Mouse (Mus musculus): Measurements from ENCODE around the gene Csad.

Csad gene

GRCm38 (mm10) chr15:102150301-102151135 is 54.0 kb downstream of the Csad start, which contains the start of gene Soat2:
Soat2 (plus strand) TSS chr15:102150526.
- Histone ChIP-seq H3K9me3 (ENCODE audit: low read length) (no peaks in the 10 kb centered on the region), H3K4me3 (replicated peaks; ENCODE audit: low read length) (peak within 1 kb of the TSS; percentile 65), H3K36me3 (ENCODE audit: insufficient read depth, low read length) (no peaks in the 10 kb centered on the region), H3K4me1 (replicated peaks; ENCODE audit: low read depth, low read length) (peaks cover 41% of the 10 kb centered on the region), H3K27me3 (ENCODE audit: insufficient read depth, low read length) (peaks cover 26% of the 10 kb centered on the region)
- no peak for TF ChIP-seq POU5F1 (IDR thresholded peaks at IDR 0.05; ENCODE audit: borderline replicate concordance, low read length)
- TF ChIP-seq CTCF (conservative IDR thresholded peaks at IDR 0.05; ENCODE audit: low read length) = no peak
- no peak for TF ChIP-seq NANOG (IDR thresholded peaks at IDR 0.05; ENCODE audit: borderline replicate concordance, low read length)

DNA sequence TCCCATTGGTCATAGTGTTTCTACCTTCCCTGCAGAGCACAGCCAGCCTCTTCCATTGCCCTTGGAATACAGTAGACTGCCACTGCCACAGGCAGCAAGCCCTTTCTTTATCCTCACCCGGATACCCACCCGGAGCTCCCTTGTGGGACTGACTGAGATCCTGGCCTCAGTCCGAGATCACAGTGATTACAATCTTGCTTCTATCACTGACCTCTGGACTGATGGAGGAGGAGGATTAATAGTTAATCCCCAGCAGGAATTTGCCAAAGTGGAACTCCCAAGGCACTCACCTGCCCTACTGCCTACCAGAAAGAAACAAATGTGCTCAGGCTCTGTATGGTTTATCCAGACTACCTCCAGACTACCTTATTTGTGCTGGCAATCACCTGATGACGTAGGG is 55.0 kb downstream of the Csad start:
- peaks cover 50% of the 10 kb centered on the region for H3K4me1 ChIP-seq (replicated peaks; ENCODE audit: low read depth, low read length)
- H3K36me3 ChIP-seq (ENCODE audit: insufficient read depth, low read length) = no peaks in the 10 kb centered on the region
- peaks cover 36% of the 10 kb centered on the region for H3K27me3 ChIP-seq (ENCODE audit: insufficient read depth, low read length)
- H3K4me3 ChIP-seq (replicated peaks; ENCODE audit: low read length) = no peak overlapping the region
- H3K9me3 ChIP-seq (ENCODE audit: low read length) = no peaks in the 10 kb centered on the region
- TF ChIP-seq POU5F1 (IDR thresholded peaks at IDR 0.05; ENCODE audit: borderline replicate concordance, low read length) = no peak
- no peak for TF ChIP-seq CTCF (conservative IDR thresholded peaks at IDR 0.05; ENCODE audit: low read length)
- no peak for TF ChIP-seq NANOG (IDR thresholded peaks at IDR 0.05; ENCODE audit: borderline replicate concordance, low read length)

DNA sequence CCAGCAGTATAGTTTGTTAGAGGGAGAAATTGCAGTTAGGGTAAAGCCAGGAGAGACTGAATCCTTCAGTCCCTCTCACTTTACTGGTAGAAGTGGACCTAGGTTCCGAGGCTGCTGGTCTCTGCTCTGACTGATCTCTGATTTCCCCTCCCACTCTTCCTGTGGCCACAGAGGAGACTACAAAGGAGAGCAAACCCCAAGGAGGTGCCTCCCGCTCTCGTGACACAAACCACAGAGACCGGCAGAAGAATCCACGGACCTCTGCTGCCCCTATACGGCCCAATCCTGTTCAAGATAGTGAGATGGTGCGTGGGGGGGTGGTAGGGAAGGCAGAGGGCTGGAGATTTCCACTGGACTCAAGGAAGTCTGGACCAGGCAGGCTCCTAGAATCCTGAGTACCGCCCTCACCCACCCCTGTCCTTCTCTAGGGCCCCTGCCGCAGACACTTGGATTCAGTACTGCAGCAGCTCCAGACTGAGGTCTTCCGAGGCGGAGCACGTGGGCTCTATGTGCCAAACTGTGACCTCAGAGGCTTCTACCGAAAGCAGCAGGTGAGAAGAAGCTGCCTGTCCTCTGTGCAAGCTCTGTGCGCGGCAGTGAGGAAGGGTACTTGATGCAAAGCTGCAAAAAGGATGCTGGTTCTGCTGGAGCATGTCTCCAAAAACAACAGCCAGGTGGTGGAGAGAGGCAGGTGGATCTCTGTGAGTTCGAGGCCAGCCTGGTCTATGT is 56.7 kb downstream of the Csad start:
- no peaks in the 10 kb centered on the region for H3K36me3 ChIP-seq (ENCODE audit: insufficient read depth, low read length)
- no peak overlapping the region for H3K4me3 ChIP-seq (replicated peaks; ENCODE audit: low read length)
- H3K9me3 ChIP-seq (ENCODE audit: low read length) = no peaks in the 10 kb centered on the region
- peaks cover 52% of the 10 kb centered on the region for H3K27me3 ChIP-seq (ENCODE audit: insufficient read depth, low read length)
- TF ChIP-seq NANOG (IDR thresholded peaks at IDR 0.05; ENCODE audit: borderline replicate concordance, low read length) = no peak
- no peak for TF ChIP-seq CTCF (conservative IDR thresholded peaks at IDR 0.05; ENCODE audit: low read length)
- TF ChIP-seq POU5F1 (IDR thresholded peaks at IDR 0.05; ENCODE audit: borderline replicate concordance, low read length) = no peak
- H3K4me1 ChIP-seq (replicated peaks; ENCODE audit: low read depth, low read length) = peaks cover 52% of the 10 kb centered on the region

- Histone ChIP-seq H3K4me1 (replicated peaks; ENCODE audit: low read depth, low read length) (peaks cover 48% of the 10 kb centered on the region), H3K36me3 (ENCODE audit: insufficient read depth, low read length) (no peaks in the 10 kb centered on the region), H3K27me3 (ENCODE audit: insufficient read depth, low read length) (peaks cover 62% of the 10 kb centered on the region), H3K9me3 (ENCODE audit: low read length) (no peaks in the 10 kb centered on the region), H3K4me3 (replicated peaks; ENCODE audit: low read length) (no peak overlapping the region)
- TF ChIP-seq CTCF (conservative IDR thresholded peaks at IDR 0.05; ENCODE audit: low read length) = peak; percentile 91
- no peak for TF ChIP-seq POU5F1 (IDR thresholded peaks at IDR 0.05; ENCODE audit: borderline replicate concordance, low read length)
- no peak for TF ChIP-seq NANOG (IDR thresholded peaks at IDR 0.05; ENCODE audit: borderline replicate concordance, low read length)
Measured at GRCm38 (mm10) chr15:102146882-102147281, 57.6 kb downstream of the Csad start.

- Histone ChIP-seq H3K4me3 (replicated peaks; ENCODE audit: low read length) (no peak overlapping the region), H3K36me3 (ENCODE audit: insufficient read depth, low read length) (no peaks in the 10 kb centered on the region), H3K4me1 (replicated peaks; ENCODE audit: low read depth, low read length) (peaks cover 45% of the 10 kb centered on the region), H3K27me3 (ENCODE audit: insufficient read depth, low read length) (peaks cover 68% of the 10 kb centered on the region), H3K9me3 (ENCODE audit: low read length) (no peaks in the 10 kb centered on the region)
- TF ChIP-seq POU5F1 (IDR thresholded peaks at IDR 0.05; ENCODE audit: borderline replicate concordance, low read length) (no peak), NANOG (IDR thresholded peaks at IDR 0.05; ENCODE audit: borderline replicate concordance, low read length) (no peak), CTCF (conservative IDR thresholded peaks at IDR 0.05; ENCODE audit: low read length) (no peak)
Measured at GRCm38 (mm10) chr15:102146089-102146488, 58.4 kb downstream of the Csad start.

DNA sequence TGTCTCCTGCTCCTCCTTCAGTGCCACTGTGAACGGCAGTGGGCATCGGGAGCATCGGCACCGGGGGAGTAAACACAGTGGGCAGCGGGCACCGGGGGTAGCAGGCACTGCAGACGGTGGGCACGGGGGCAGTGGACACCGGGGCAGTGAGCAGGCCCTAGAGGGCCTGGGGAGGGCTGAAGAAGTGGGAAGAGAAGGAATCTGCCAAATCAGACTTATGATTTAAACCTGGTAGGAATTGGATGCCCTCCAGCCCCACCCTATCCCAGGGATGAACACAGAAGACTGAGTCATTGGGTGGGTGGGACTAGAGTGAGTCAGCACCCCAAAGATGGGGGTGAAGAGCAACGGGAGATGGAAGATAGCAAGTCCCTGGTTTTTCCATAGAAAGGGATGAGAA is 59.2 kb downstream of the Csad start:
- H3K4me3 ChIP-seq (replicated peaks; ENCODE audit: low read length) = no peak overlapping the region
- H3K36me3 ChIP-seq (ENCODE audit: insufficient read depth, low read length) = no peaks in the 10 kb centered on the region
- H3K27me3 ChIP-seq (ENCODE audit: insufficient read depth, low read length) = peaks cover 68% of the 10 kb centered on the region
- peaks cover 38% of the 10 kb centered on the region for H3K4me1 ChIP-seq (replicated peaks; ENCODE audit: low read depth, low read length)
- no peaks in the 10 kb centered on the region for H3K9me3 ChIP-seq (ENCODE audit: low read length)
- TF ChIP-seq POU5F1 (IDR thresholded peaks at IDR 0.05; ENCODE audit: borderline replicate concordance, low read length) (no peak), NANOG (IDR thresholded peaks at IDR 0.05; ENCODE audit: borderline replicate concordance, low read length) (no peak), CTCF (conservative IDR thresholded peaks at IDR 0.05; ENCODE audit: low read length) (no peak)

DNA sequence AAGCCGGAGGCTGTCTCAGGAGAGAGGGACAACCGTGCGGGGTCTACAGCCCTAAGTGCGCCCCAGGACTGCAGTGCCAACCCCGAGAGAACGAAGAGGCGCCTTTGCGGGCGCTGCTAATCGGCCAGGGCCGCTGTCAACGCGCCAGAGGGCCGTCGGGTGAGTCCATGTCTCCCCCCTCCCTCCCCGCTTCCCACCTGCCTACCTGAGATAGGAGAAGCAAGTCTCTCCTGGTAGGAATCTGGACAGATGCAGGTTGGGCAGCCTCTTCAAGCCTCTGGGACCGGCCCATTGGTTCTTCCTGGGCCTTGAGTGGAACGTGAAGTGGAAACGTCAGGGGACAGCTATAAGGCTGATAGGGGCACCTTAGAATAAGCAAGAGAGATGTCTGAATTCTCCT is 59.8 kb downstream of the Csad start:
- TF ChIP-seq POU5F1 (IDR thresholded peaks at IDR 0.05; ENCODE audit: borderline replicate concordance, low read length) (no peak), NANOG (IDR thresholded peaks at IDR 0.05; ENCODE audit: borderline replicate concordance, low read length) (no peak), CTCF (conservative IDR thresholded peaks at IDR 0.05; ENCODE audit: low read length) (no peak)

DNA sequence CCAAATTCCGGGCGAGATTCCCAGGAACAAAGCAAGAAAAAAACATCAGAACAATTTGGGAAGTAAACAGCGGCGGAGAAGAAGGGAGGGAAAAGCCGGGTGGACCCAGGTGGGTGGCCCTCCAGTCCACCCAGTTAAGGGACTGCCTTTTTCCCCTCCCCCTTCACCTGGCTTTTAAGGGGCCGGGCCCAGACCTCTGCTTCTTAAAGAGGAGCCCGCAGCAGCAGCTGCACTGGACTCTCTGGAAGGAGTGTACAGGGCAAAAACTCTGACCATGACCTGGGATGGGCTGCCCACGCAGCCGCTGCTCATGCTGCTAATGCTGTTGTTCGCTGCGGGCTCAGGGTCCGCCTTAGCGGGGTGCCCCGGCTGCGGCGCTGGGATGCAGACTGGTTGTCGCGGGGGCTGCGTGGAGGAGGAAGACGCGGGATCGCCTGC is 60.2 kb downstream of the Csad start, which contains the start of gene Igfbp6:
Gene Igfbp6 (plus strand): TSS at position 89 of the 438 bp plus-strand sequence.
- peaks cover 68% of the 10 kb centered on the region for H3K27me3 ChIP-seq (ENCODE audit: insufficient read depth, low read length)
- peaks cover 33% of the 10 kb centered on the region for H3K4me1 ChIP-seq (replicated peaks; ENCODE audit: low read depth, low read length)
- TF ChIP-seq POU5F1 (IDR thresholded peaks at IDR 0.05; ENCODE audit: borderline replicate concordance, low read length) = no peak
- TF ChIP-seq NANOG (IDR thresholded peaks at IDR 0.05; ENCODE audit: borderline replicate concordance, low read length) = no peak
- no peak for TF ChIP-seq CTCF (conservative IDR thresholded peaks at IDR 0.05; ENCODE audit: low read length)
- no peaks in the 10 kb centered on the region for H3K9me3 ChIP-seq (ENCODE audit: low read length)
- peak within 1 kb of the TSS; percentile 75 for H3K4me3 ChIP-seq (replicated peaks; ENCODE audit: low read length)
- H3K36me3 ChIP-seq (ENCODE audit: insufficient read depth, low read length) = no peaks in the 10 kb centered on the region

More for the DNA sequence above, 59.8 kb downstream of the Csad start:
- Histone ChIP-seq H3K9me3 (ENCODE audit: low read length) (no peaks in the 10 kb centered on the region), H3K4me3 (replicated peaks; ENCODE audit: low read length) (peak overlapping the region; percentile 75), H3K4me1 (replicated peaks; ENCODE audit: low read depth, low read length) (peaks cover 33% of the 10 kb centered on the region), H3K36me3 (ENCODE audit: insufficient read depth, low read length) (no peaks in the 10 kb centered on the region), H3K27me3 (ENCODE audit: insufficient read depth, low read length) (peaks cover 68% of the 10 kb centered on the region)

Measured in E14TG2a.4 (cell line).